Mouse (Mus musculus) frontal cortex, adult (tissue): ENCODE results near the gene Slc24a4.

Experiments used
- ATAC-seq: cut with Nextera tagmentation; 2 replicates; pipeline ENCODE4 v1.9.2; 2017; ENCODE audit warnings: mild to moderate bottlenecking, moderate library complexity, mixed read lengths; ENCODE audit not compliant: low TSS enrichment

The Slc24a4 gene

DNA sequence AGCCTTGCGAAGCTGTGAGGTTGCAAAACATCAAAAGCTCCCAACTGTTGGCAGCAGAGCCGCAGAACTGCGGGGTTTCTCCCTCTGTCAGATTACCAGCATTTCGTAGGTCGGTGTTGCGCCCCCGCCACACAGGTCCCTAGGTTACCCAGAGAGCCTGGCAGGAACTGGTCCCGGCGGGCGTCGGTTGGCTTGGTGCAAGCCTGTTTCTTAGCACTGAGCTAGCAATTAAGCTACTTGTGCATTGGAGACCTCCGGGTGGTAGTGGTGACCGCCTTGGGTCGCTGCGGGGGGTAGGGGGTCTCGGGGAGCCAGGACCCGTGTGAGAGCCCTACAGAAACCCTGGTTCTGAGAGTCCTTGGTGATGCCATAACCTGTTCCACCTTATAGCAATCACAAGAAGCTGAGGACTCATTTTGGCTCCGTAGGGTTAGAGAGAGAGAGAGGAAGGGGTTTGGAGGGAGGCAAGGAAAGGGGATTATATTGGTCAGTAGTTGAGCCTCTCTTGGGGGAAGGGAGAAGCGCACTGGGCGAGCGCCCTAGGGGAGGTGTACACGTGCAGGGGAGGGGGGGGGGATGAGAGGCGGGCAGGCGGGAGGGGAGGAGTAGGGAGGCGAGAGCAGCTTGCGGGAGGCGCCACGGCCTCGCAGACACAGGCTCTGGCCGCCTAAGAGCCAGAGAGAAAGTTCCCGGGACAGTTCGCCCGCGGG, at the start of gene Slc24a4:
Slc24a4 (plus strand) TSS at position 653 of the 710 bp plus-strand sequence.
- ATAC-seq, result peak; percentile 24; the same call in 1 of the 2 replicates

DNA sequence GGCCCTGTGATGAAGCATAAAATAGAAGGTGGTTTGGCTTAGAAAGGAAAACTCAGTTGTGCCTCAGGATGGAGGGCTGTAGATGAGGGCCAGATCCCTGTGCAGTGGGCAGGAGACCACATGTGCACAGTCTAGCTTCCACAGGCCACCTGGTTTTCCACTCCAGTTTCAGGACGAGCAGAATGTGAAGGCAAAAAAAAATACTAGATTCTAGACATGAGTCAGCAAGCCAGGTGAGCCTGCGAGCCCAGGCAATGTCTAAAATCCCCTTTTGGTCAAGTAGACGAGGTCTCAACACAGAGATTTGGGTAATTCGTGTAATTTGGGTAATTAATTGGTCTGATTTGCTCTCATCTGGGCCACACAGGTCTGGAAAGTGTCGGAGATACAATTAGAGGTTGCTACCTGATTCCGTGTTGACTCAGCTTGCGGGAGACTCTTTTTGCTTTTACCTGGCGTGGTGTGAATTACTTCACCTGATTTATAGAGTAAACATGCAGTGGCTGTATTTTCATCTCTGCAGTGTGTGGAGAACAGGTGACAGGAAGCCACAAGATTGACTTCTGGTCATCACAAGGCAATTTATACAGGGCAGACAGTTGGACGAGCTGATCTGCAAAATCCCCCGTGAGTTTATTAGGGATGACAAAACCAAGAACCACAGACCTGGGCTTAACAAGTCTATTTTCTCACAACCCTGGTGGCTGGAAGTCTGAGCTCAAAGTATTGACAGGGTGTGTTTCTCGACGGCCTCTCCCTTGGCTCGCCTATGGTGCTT, 45.7 kb upstream of the Slc24a4 start:
- ATAC-seq, result no peak

DNA sequence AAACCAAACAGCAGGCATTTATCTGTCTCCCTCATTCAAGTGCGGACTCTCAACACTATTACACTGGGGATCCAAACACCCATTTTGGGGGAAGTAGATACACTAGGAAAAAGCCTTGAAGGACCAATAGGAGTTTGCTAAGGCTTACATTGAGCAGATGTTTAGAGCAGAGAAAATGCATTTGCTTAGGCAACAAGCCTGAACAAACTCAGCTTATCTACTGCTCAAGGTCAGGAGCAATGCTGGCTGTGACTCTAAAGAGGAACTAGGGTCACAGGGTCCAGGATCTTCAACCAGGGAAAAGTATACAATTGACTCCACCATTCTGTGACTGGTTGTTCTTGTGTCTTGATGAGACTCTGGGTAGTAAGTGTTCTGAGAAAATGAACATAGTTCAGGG, 38.0 kb upstream of the Slc24a4 start:
- no peak for ATAC-seq

DNA sequence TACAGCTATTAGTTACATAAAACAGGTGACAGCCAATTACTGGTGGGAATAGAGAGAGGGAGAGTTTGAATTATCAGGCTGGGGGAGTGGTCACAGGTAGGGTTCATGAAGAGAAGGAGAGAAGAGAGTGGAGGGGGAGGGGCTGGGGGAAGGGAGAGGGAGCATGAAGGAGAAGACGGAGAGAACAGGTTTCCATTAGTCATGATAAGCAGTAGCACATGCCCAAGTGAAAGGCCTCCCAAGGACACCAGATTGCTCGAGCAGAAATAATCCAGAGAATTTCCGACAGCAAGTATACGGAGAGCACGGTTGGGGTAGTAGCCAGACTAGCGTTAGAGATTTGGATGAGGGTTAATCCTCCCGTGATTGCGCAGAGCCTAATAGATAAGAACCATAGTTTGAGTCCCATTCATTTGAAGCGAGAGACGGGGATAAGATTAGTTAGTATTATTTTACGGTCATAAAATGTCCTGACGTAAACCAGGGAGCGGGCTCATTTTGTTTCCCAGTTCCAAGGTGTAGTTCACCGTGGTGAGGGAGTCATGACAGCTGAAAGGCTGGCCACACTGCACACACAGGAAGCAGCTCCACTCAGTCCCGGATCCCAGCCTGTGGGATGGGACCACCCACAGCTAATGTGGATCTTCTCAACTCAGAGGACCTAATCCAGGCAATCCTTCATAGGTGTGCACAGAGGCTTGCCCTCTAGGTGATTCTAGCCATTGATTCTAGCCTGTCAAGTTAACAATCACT, 36.0 kb upstream of the Slc24a4 start:
- no peak for ATAC-seq

DNA sequence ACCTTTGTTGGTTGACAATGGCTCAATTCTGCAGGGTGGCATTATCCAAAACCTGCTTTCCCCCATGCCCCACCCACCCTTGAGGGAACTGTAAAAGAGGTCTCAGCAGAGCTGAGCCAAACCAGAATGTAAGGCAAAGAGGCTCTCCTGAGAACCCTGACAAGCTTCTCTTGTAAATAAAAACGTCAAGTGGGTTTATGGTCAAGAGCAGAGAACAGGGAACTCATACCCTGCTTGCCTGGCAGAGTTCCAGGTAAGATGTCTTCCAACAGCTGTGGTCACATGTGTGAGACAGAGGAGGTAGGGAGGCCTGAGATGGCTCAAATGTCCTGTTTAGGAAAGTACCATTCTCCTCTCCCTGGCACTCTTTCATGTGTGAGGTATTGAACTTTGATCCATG, 22.5 kb upstream of the Slc24a4 start:
- no peak for ATAC-seq

DNA sequence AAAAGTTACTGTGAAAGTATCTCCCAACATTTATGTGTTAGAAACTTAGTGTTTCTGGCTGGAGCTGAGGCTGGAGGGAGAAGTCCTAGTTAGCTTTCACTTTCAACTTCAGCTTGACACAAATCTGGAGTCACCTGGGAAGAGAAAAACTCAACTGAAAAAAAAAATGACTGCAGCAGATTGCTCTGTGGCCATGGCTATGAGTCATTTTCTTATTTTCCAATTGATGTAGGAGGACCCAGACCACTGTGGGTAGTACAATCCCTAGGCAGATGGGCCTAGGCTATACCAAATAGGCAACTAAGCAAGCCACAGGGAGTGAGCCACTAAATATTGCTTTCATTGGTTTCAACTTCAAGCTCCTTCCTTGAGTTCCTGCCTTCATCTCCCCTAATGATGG, 19.7 kb upstream of the Slc24a4 start:
- ATAC-seq, result no peak

DNA sequence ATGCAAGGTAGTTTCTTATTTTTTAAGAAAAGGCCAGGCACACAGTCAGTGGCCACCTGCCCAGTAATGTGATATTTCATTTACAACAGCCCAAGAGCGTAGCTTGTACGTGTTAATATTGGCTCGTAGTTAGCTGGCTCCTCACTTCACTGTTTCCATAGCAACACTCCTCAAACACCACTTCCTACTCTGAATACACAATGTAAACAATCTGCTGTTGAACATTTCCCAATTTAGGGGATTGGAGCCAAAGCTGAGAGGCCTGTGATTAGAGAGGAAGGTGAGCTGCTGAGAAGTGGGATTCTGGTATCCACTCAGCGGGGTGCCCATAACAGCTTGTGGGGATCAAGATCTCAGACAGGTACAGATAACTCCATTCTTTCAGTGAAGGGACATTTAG, 16.0 kb upstream of the Slc24a4 start:
- ATAC-seq, result peak; percentile 50; the same call in 1 of the 2 replicates

DNA sequence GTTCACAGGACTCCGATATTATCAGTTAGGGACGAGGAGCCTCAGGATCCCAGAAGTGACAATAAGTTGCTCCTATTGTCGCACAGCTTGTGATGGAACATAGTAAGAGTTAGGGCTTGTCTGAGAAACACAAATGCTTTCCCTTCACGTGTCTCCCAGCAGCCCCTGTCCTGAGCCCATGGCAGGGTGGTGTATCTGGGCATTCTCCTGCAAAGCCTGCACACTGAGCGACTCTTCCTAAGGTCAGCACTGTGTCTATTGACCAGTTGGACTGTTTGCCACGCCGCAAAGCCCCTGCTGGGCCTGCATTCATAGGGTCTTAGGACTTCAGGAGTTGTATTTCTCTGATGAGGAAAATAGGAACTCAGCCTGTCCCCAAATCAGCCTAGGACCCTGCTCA, 15.6 kb upstream of the Slc24a4 start:
- no peak for ATAC-seq

DNA sequence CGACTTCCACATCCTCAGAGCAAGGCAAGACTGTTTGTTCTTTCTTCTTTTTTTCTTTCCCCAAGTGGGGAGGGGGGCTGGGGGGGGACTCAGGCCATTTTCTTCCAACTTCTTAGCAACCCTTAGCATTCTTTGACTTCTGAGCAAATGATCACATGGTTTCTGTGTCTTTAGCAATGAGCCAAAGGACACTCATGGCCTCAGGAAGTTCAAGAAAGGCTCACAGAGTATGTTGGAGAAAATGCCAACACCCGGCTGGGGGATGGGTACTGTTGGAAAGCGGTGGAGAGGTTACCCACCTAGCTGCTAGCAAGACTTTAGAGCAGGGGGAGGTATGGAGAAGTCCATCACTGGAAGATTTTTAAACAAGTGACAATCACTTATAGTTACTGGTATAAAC, 15.1 kb upstream of the Slc24a4 start:
- ATAC-seq, result no peak

DNA sequence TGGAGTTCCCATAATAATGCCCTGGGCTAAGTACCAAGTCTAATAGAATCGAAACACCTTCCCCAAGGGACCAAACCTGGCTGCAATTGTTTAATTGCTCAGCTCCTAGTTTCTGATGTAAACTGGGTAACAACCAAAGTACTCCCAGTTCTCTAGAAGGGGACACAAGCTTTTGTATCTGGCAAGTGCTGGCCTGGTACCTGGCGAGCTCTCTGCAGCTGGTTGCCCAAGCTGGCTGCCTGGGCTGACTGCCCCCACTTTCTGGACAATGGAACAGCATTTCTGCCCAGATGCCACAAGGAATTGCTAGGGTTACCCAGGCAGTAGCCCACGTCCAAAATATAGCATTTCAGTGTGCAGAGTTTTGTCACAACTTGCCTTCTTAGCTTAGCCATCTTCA, 12.0 kb upstream of the Slc24a4 start:
- ATAC-seq, result no peak

DNA sequence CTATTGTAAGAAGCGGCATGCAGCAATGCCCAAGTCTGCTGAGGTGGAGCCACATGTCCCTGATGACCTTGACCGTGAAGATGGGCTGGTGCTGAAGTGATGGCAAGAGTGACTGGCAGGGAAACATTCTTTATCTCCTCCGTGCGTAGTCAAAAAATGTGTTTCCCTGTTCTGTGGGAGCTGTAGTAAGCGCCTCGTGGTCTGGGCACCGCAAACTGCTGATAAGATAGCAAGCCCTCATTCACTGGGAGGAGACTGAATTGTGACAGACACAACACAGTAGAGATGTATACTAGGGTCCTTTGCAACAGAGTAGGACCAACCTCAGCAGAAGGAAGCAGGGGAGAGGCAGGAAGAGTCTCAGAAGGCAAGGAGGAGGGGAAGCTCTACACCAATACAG, 10.5 kb upstream of the Slc24a4 start:
- ATAC-seq, result no peak

DNA sequence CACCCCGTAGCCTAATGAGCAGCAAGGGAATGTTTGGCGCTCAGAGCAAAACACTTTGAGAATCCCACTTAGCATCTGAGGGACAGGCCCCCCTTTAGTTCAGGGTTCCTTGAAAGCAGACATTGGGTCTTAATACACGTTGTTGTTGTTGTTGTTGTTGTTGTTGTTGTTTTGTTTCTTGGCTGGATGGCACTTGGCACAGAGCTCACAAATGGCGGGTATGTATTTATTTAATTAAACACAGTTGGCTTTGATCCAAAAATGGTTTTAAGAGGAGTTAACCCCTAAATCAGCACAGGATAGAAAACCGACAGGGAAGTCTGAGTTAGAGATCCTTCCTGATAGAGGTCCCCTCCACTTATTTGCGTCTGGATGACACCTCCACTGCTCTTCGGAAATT, 932 bp upstream of the Slc24a4 start:
- ATAC-seq, result no peak

DNA sequence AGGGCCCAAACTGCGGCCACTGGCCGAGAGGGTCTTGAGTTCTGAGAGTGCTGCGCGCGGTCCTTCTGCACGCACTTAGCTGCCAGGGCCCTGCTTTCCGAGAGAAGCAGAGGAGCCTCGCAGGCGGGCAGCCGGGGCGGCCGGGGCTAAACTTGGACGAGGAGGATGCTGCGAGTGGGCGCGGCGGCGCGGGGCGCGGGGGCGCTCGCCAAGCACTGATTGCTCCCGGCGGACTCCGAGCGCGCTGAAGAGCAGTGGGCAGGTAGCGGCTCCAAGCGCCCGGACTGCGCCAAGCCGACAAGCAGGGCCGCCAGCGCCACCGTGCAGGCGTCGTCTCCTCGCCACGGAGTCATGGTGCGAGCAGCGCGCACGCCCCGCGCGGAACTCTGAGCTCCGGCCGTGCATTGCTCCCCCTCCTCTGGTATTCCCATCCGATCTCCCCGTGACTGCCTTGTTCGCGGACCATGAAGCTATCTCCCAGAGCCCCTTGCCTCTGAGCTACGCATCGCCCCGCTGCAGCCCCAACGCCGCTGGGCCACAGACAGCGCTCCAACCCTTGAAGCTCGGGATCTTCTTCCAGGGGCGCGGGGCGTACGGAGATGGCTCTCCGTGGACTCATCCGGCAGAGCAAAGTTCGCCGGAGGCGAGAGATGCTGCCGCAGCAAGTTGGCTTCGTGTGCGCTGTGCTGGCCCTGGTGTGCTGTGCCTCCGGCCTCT, 416 bp downstream of the Slc24a4 start:
- ATAC-seq, result peak; percentile 85

DNA sequence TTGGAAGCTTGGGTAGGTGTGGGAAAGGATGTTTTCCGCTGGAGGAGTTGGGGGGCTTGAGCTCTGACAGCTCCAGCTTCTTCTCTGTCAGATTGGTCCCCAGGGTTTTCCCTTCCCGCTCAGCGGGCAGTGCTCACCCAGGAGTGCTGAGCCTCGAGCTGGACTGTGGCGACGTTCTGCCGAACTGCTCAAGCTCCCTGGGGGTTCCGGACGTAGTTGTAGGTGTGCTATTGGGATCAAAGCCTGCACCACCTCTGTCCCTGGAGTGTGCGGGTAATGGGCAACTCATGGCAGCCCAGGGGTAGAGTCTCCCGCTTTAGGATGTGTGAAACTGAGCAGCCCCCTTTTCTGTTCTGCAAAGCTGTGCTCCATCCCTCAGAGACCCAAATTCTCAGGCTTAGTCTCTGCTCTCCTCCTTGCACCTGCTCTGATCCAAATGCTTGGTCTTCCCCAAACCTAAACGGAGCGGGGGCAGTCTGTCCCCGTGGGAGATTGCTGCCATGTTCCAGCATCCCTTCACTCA, 1.0 kb downstream of the Slc24a4 start:
- ATAC-seq, result peak; percentile 43

DNA sequence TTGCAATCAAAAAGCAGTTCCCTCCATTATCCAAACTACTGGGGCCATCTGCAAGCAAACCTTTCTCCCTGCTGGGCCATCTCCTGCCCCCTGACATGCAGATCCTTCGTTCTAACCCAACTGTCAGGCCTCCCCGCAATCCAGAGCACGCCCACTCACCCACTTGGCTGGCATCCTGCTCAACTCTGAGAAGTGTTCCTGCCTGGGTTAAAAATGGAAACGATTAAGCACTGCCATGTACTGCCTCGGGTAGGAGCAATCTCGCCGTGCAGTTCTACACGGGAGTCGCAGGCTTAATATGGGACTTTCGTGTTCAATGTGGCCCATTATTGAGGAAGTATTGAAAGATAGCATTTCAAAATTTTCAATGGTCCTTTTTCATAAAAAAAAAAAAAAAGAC, 11.2 kb downstream of the Slc24a4 start:
- peak; percentile 86 for ATAC-seq

DNA sequence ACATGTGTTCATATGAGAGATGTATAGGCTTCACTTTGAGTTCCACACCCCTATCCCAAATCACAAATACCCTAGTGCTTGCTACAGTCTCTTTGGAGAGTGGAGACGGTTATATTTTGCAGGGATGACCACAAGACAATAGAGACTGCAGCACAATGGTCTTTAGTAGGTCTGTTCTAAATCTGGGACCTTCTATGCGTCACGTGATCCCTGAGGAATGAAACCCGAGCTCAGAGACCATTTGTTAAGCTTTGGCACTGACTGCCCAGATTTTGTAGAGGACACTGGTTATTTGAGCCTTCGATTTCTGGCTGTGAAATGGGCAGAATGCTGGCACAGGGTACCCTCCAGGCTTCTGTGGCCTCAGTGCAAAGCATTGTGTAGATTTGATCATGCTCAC, 12.8 kb downstream of the Slc24a4 start:
- no peak for ATAC-seq

DNA sequence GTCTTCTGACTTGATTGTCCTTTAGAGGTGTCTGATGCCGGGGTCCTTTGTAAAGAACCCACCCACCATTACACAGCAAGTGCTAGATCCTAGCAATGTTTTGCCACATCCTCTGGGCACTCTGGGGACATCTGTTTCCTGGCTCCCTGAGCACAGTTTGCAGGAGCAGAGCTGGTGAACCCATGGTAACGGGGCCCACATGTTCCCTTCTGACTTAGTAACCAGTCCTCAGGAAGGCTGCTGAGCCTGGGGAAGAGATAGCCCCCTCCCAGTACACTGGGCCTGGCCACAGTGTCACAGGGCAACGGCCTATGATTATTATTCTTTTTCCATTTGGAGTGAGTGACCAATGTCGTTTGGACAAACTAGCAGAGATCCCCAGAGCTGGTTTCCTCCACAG, 19.1 kb downstream of the Slc24a4 start:
- ATAC-seq, result no peak

DNA sequence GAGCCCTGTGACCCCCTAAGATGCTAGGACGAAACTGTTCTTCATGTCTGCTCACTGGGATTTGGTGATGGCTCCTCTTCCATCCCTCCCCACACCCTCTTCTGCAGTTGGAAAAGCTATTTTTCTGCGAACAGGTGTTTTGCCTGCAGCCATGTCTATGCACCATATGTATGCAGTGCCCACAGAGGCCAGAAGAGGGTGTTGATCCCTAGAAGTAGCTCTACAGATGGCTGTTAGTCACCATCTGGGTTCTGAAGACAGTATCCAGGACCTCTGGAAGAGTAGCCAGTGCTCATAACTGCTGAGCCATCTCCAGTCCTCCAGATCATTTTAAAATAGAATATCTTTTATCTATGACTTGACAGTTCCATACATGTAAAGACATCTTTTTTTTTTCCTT, 20.2 kb downstream of the Slc24a4 start:
- ATAC-seq, result no peak

DNA sequence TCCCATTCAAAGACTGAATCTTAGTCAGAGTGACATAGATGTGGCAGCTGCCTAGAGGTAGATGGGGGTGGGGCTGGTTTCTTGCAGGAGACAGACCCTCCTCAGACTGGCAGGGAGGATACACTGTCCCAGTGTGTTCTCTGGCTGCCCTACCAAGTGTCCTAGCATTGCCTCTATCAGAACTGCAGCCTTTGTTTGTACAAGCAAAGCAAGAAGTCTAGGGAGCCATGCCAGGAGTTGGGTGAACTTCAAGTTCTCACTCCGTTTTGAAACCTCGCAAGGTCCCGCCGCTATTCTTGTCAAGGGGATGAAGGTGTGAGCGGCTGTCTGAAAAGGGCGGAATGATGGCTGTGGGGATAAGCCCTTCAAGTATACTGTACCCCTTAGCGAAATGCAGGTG, 22.7 kb downstream of the Slc24a4 start:
- ATAC-seq, result no peak

DNA sequence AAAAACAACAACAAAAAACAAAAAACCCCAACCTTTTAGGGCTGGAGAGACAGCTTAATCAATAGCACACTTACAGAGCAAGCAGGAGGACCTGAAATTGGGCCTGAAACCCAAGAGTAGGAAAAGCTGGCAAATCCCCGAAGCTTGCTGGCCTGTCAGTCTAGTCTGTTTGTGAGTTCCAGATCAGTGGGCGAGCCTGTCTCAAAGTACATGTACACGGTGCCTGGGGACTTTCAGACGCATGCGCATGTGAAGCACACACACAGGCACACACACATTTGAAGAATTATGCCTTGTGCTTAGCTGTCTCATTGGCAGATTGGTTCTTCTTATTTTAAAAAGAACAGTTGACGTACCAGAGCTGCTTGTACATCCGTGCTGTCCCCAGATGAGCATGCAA, 25.3 kb downstream of the Slc24a4 start:
- peak; percentile 81 for ATAC-seq

DNA sequence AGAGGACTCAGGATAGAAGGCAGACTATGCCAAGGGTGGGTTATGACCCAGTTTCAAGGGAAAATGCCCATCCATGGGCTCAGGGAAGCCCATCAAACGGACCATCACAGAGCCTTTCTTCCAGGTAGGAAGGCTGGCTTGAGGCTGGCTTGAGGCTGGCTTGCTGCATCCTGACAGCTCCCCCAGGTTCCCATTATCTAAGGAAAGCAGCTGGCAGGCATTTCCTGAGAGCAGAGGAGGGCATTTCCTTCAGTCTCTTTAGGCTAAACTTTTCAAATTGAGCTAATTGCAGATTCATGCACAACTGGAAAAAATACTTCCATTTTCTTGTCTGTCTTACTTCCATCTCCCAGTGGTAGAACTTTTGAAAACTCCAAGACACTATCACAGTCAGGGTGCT, 26.3 kb downstream of the Slc24a4 start:
- ATAC-seq, result no peak

DNA sequence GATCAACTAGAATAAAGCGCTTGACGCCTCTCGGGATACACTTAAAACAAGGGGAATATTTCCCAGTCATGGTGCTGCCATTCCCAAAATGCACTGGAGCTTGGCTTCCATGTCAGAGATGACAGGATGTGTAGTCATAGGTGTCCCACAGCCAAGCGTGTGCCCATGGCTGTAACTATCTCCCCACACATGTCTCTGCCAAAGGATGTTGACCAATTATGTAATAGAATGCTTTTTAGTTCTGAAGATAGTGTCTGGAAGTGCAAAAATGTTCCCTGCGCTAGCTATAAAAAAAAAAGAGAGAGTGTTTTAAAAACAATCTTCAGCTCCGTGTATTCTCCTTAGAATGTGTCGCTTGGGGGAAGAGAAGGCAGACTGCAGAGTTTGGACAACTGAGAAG, 36.1 kb downstream of the Slc24a4 start:
- ATAC-seq, result peak; percentile 86
